10 mouse cellular contexts compared by ENCODE assay signal in the genomic region with DNA sequence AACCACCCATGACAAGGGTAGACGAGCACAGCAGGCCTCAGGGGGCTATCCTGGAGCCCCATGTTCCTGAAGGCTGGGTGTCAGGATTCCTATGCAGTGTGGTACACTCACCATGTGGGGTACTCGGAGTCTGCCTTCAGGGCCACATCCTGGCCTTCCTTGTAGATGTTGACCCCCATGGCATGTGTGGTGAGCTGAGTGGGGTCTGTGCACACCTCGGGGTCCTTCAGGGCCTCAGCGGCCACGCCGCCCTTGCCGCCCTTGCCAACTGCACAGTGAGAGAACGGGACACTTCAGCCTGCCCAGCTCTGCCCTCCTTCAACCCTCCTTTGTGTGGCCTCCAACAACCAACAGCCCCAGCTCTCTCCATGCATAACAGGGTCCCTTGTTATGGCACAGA. TPM values are rescaled to one million over a fixed set of nuclear protein-coding genes. Genes with fewer than 3 reads are reported as not detected.
DNase-seq lines count a peak whose midpoint lies in the region; ATAC-seq and TF ChIP-seq lines count a peak whose summit lies in the region.
"Had no signal": no experiment of that assay in that cellular context is flagged by ENCODE, and none has a peak within 500 bp of the region (broad histone marks: within the 10 kb centered on the region; RNA-seq: fewer than 3 reads in every experiment).

No protein-coding gene starts in this region.

- DNase-seq in heart, postnatal 0 days (ENCODE audit: low spot score): no peak
- DNase-seq in heart, adult 2 months: no peak
- DNase-seq in midbrain, postnatal 0 days (ENCODE audit: low spot score): no peak
- DNase-seq in gastrocnemius, adult 18-20 months (ENCODE audit: low spot score): no peak
- DNase-seq in ovary, adult 18-20 months (ENCODE audit: low spot score): no peak
- DNase-seq: kidney, postnatal 10 days had no signal

- TF ChIP-seq CTCF in heart, postnatal 0 days (IDR thresholded peaks at IDR 0.05; ENCODE audit: low read depth): no peak
- no peak for TF ChIP-seq CTCF in heart, adult 2 months (IDR thresholded peaks at IDR 0.05)
- no peak for TF ChIP-seq CTCF in midbrain, postnatal 0 days (IDR thresholded peaks at IDR 0.05)

- 93% methylated on average over 8 of the region's 8 CpGs for WGBS in heart, postnatal 0 days
- WGBS in heart, adult 2 months: 95% methylated on average over 8 of the region's 8 CpGs
- WGBS in embryonic facial prominence, embryonic 12.5 days: 94% methylated on average over 8 of the region's 8 CpGs
- WGBS in intestine, embryonic 15.5 days: 94% methylated on average over 8 of the region's 8 CpGs
- WGBS in midbrain, postnatal 0 days: 97% methylated on average over 8 of the region's 8 CpGs

- no peak for TF ChIP-seq EP300 in heart, postnatal 0 days (IDR thresholded peaks at IDR 0.05; ENCODE audit: low read depth)
- no peak for TF ChIP-seq EP300 in heart, adult 2 months (IDR thresholded peaks at IDR 0.05; ENCODE audit: insufficient read depth, low read depth, low read length)

- H3K79me2 ChIP-seq in heart, adult 2 months (replicated peaks; ENCODE audit: control insufficient read depth, insufficient read depth, low read length): no peaks in the 10 kb centered on the region

- no peak for ATAC-seq in heart, postnatal 0 days (ENCODE audit: insufficient read depth, low read depth)
- no peak for ATAC-seq in embryonic facial prominence, embryonic 12.5 days (ENCODE audit: insufficient number of reproducible peaks, insufficient read depth, low FRiP score, low TSS enrichment)
- no peak for ATAC-seq in intestine, embryonic 15.5 days
- no peak for ATAC-seq in midbrain, postnatal 0 days (ENCODE audit: low FRiP score)
- ATAC-seq in frontal cortex, adult (ENCODE audit: low TSS enrichment): no peak
- ATAC-seq: Patski had no signal

- no peak overlapping the region for H3K27ac ChIP-seq in heart, postnatal 0 days (ENCODE audit: low read depth)
- no peak overlapping the region for H3K27ac ChIP-seq in heart, adult 2 months
- H3K27ac ChIP-seq in embryonic facial prominence, embryonic 12.5 days: no peak overlapping the region
- H3K27ac ChIP-seq in intestine, embryonic 15.5 days: no peak overlapping the region
- no peak overlapping the region for H3K27ac ChIP-seq in midbrain, postnatal 0 days (ENCODE audit: low read depth, low read length)

- H3K4me2 ChIP-seq in heart, postnatal 0 days (ENCODE audit: low read depth, low read length): peak overlapping the region; percentile 71; the same call in 1 of the 2 replicates
- peak overlapping the region; percentile 53 for H3K4me2 ChIP-seq in embryonic facial prominence, embryonic 12.5 days (replicated peaks)
- H3K4me2 ChIP-seq in intestine, embryonic 15.5 days (replicated peaks): peak overlapping the region; percentile 54
- peak overlapping the region; percentile 53; the same call in 1 of the 2 replicates for H3K4me2 ChIP-seq in midbrain, postnatal 0 days (ENCODE audit: low read depth, low read length, poor library complexity, severe bottlenecking)

- H3K4me1 ChIP-seq in heart, postnatal 0 days (ENCODE audit: control insufficient read depth, insufficient read depth): peaks cover 7% of the 10 kb centered on the region; the same call in 1 of the 2 replicates
- peaks cover 2% of the 10 kb centered on the region; the same call in 1 of the 2 replicates for H3K4me1 ChIP-seq in heart, adult 2 months (ENCODE audit: control insufficient read depth, insufficient read depth, low read length)
- H3K4me1 ChIP-seq in embryonic facial prominence, embryonic 12.5 days: peaks cover 14% of the 10 kb centered on the region
- H3K4me1 ChIP-seq in intestine, embryonic 15.5 days (replicated peaks): peaks cover 13% of the 10 kb centered on the region
- peaks cover 13% of the 10 kb centered on the region for H3K4me1 ChIP-seq in midbrain, postnatal 0 days (ENCODE audit: insufficient read depth, low read length)

- TF ChIP-seq POLR2A in heart, adult 2 months (IDR thresholded peaks at IDR 0.05; ENCODE audit: insufficient read depth, low read depth, low read length): no peak

- H3K27me3 ChIP-seq in heart, postnatal 0 days (ENCODE audit: control insufficient read depth, insufficient read depth, low read length): no peaks in the 10 kb centered on the region
- no peaks in the 10 kb centered on the region for H3K27me3 ChIP-seq in heart, adult 2 months (ENCODE audit: control insufficient read depth, insufficient read depth, low read length)
- H3K27me3 ChIP-seq in embryonic facial prominence, embryonic 12.5 days: peaks cover 3% of the 10 kb centered on the region; the same call in 1 of the 2 replicates
- H3K27me3 ChIP-seq in intestine, embryonic 15.5 days (replicated peaks): 0 out of 2 replicates have a peak, but pooled peaks cover 2% of the 10 kb centered on the region
- no peaks in the 10 kb centered on the region for H3K27me3 ChIP-seq in midbrain, postnatal 0 days (ENCODE audit: insufficient read depth, low read length)
- H3K27me3 ChIP-seq: Patski had no signal

- intact Hi-C loops in heart, adult 2 months (cut with DNase I): no loop called here

- no peak overlapping the region for H3K9ac ChIP-seq in heart, postnatal 0 days (replicated peaks; ENCODE audit: low read depth, low read length)
- H3K9ac ChIP-seq in heart, adult 2 months (ENCODE audit: low read depth, low read length): no peak overlapping the region
- H3K9ac ChIP-seq in embryonic facial prominence, embryonic 12.5 days: peak overlapping the region; percentile 15
- H3K9ac ChIP-seq in intestine, embryonic 15.5 days: peak overlapping the region; percentile 18; the same call in 1 of the 2 replicates
- no peak overlapping the region; the same call in 1 of the 2 replicates for H3K9ac ChIP-seq in midbrain, postnatal 0 days (replicated peaks; ENCODE audit: low read length, poor library complexity, severe bottlenecking)

- no peak overlapping the region; the same call in 1 of the 2 replicates for H3K4me3 ChIP-seq in heart, postnatal 0 days (ENCODE audit: low read depth, low read length)
- H3K4me3 ChIP-seq in heart, adult 2 months: no peak overlapping the region
- peak overlapping the region; percentile 61; the same call in 1 of the 2 replicates for H3K4me3 ChIP-seq in embryonic facial prominence, embryonic 12.5 days
- peak overlapping the region; percentile 72 for H3K4me3 ChIP-seq in intestine, embryonic 15.5 days (replicated peaks)
- H3K4me3 ChIP-seq in midbrain, postnatal 0 days (ENCODE audit: low read depth, low read length): no peak overlapping the region

- H3K36me3 ChIP-seq in heart, postnatal 0 days (replicated peaks; ENCODE audit: control insufficient read depth, insufficient read depth, low read length): peaks cover 18% of the 10 kb centered on the region
- H3K36me3 ChIP-seq in heart, adult 2 months (ENCODE audit: control insufficient read depth, insufficient read depth, low read length): no peaks in the 10 kb centered on the region
- peaks cover 37% of the 10 kb centered on the region for H3K36me3 ChIP-seq in embryonic facial prominence, embryonic 12.5 days
- peaks cover 21% of the 10 kb centered on the region for H3K36me3 ChIP-seq in intestine, embryonic 15.5 days
- peaks cover 26% of the 10 kb centered on the region for H3K36me3 ChIP-seq in midbrain, postnatal 0 days (ENCODE audit: insufficient read depth, low read length)

- H3K9me3 ChIP-seq in heart, postnatal 0 days (replicated peaks; ENCODE audit: control insufficient read depth, low read length): peaks cover 3% of the 10 kb centered on the region; the same call in 1 of the 2 replicates
- no peaks in the 10 kb centered on the region for H3K9me3 ChIP-seq in embryonic facial prominence, embryonic 12.5 days
- H3K9me3 ChIP-seq in intestine, embryonic 15.5 days: no peaks in the 10 kb centered on the region
- no peaks in the 10 kb centered on the region for H3K9me3 ChIP-seq in midbrain, postnatal 0 days (ENCODE audit: low read length)

RNA-seq across cellular contexts. Expression of a gene that starts 1.2 kb away (rescaled TPM):
- total RNA-seq in heart, postnatal 0 days (2014; rRNA removed; ENCODE audit: low replicate concordance): 272 and 288 TPM in 2 replicates
- 264 and 272 TPM in 2 replicates for polyA plus RNA-seq in heart, postnatal 0 days (2015; fragmentation: Nextera tagmentation; extraction: Ambion mirVana)
- 100 to 1,000 TPM in 1 of 2 experiments, 10 to 100 TPM in 1; 85.7 to 101 TPM for total RNA-seq in heart, adult 2 months (2021)
- polyA plus RNA-seq in heart, adult 2 months (2012; rRNA removed): 66.7 and 93.2 TPM in 2 replicates
- polyA plus RNA-seq in embryonic facial prominence, embryonic 12.5 days (2016; fragmentation: Nextera tagmentation; extraction: Ambion mirVana): 194 and 205 TPM in 2 replicates
- polyA plus RNA-seq in intestine, embryonic 15.5 days (2015; fragmentation: Nextera tagmentation; extraction: Ambion mirVana): 242 and 245 TPM in 2 replicates
- total RNA-seq in midbrain, postnatal 0 days (2014; rRNA removed): 145 and 164 TPM in 2 replicates
- 162 and 179 TPM in 2 replicates for polyA plus RNA-seq in midbrain, postnatal 0 days (2015; fragmentation: Nextera tagmentation; extraction: Ambion mirVana)
- total RNA-seq in gastrocnemius, adult 18-20 months (2021): 100 to 1,000 TPM; 106 to 116 TPM

RNA-seq across cellular contexts. Expression of a gene that starts 1.2 kb away (rescaled TPM):
- total RNA-seq in heart, postnatal 0 days (2014; rRNA removed; ENCODE audit: low replicate concordance): 84.8 and 114 TPM in 2 replicates
- polyA plus RNA-seq in heart, postnatal 0 days (2015; fragmentation: Nextera tagmentation; extraction: Ambion mirVana): 45.2 and 46.1 TPM in 2 replicates
- total RNA-seq in heart, adult 2 months (2021): 100 to 1,000 TPM; 111 to 123 TPM
- 151 TPM in 2 replicates for polyA plus RNA-seq in heart, adult 2 months (2012; rRNA removed)
- 53.9 and 55.4 TPM in 2 replicates for polyA plus RNA-seq in embryonic facial prominence, embryonic 12.5 days (2016; fragmentation: Nextera tagmentation; extraction: Ambion mirVana)
- polyA plus RNA-seq in intestine, embryonic 15.5 days (2015; fragmentation: Nextera tagmentation; extraction: Ambion mirVana): 55.1 and 69.2 TPM in 2 replicates
- total RNA-seq in midbrain, postnatal 0 days (2014; rRNA removed): 45.0 and 64.8 TPM in 2 replicates
- polyA plus RNA-seq in midbrain, postnatal 0 days (2015; fragmentation: Nextera tagmentation; extraction: Ambion mirVana): 25.0 and 25.2 TPM in 2 replicates
- total RNA-seq in gastrocnemius, adult 18-20 months (2021): 100 to 1,000 TPM; 102 to 105 TPM

RNA-seq across cellular contexts. Expression of a gene that starts 12.8 kb away (rescaled TPM):
- total RNA-seq in heart, postnatal 0 days (2014; rRNA removed; ENCODE audit: low replicate concordance): 0.31 and 0.66 TPM in 2 replicates
- 0.42 and 0.51 TPM in 2 replicates for polyA plus RNA-seq in heart, postnatal 0 days (2015; fragmentation: Nextera tagmentation; extraction: Ambion mirVana)
- total RNA-seq in heart, adult 2 months (2021): under 1 TPM; 0.48 to 0.86 TPM
- 0.97 and 1.5 TPM in 2 replicates for polyA plus RNA-seq in heart, adult 2 months (2012; rRNA removed)
- polyA plus RNA-seq in embryonic facial prominence, embryonic 12.5 days (2016; fragmentation: Nextera tagmentation; extraction: Ambion mirVana): 5.6 and 7.2 TPM in 2 replicates
- 2.2 and 2.4 TPM in 2 replicates for polyA plus RNA-seq in intestine, embryonic 15.5 days (2015; fragmentation: Nextera tagmentation; extraction: Ambion mirVana)
- total RNA-seq in midbrain, postnatal 0 days (2014; rRNA removed): 110 and 114 TPM in 2 replicates
- polyA plus RNA-seq in midbrain, postnatal 0 days (2015; fragmentation: Nextera tagmentation; extraction: Ambion mirVana): 96.9 and 108 TPM in 2 replicates
- not detected for total RNA-seq in gastrocnemius, adult 18-20 months (2021)

RNA-seq across cellular contexts. Expression of a gene that starts 25.8 kb away (rescaled TPM):
- 0.12 and 2.3 TPM in 2 replicates for total RNA-seq in heart, postnatal 0 days (2014; rRNA removed; ENCODE audit: low replicate concordance)
- polyA plus RNA-seq in heart, postnatal 0 days (2015; fragmentation: Nextera tagmentation; extraction: Ambion mirVana): 0.51 and 0.62 TPM in 2 replicates
- total RNA-seq in heart, adult 2 months (2021): not detected
- polyA plus RNA-seq in heart, adult 2 months (2012; rRNA removed): 0.12 and 0.78 TPM in 2 replicates
- polyA plus RNA-seq in embryonic facial prominence, embryonic 12.5 days (2016; fragmentation: Nextera tagmentation; extraction: Ambion mirVana): 4.5 and 6.4 TPM in 2 replicates
- 47.0 and 53.3 TPM in 2 replicates for polyA plus RNA-seq in intestine, embryonic 15.5 days (2015; fragmentation: Nextera tagmentation; extraction: Ambion mirVana)
- 6.5 and 9.2 TPM in 2 replicates for total RNA-seq in midbrain, postnatal 0 days (2014; rRNA removed)
- 5.1 and 6.3 TPM in 2 replicates for polyA plus RNA-seq in midbrain, postnatal 0 days (2015; fragmentation: Nextera tagmentation; extraction: Ambion mirVana)
- not detected for total RNA-seq in gastrocnemius, adult 18-20 months (2021)

RNA-seq across cellular contexts. Expression of a gene that starts 27.2 kb away (rescaled TPM):
- total RNA-seq in heart, postnatal 0 days (2014; rRNA removed; ENCODE audit: low replicate concordance): 38.5 and 44.3 TPM in 2 replicates
- polyA plus RNA-seq in heart, postnatal 0 days (2015; fragmentation: Nextera tagmentation; extraction: Ambion mirVana): 20.9 and 21.4 TPM in 2 replicates
- total RNA-seq in heart, adult 2 months (2021): 10 to 100 TPM; 27.0 to 28.0 TPM
- 37.5 and 44.2 TPM in 2 replicates for polyA plus RNA-seq in heart, adult 2 months (2012; rRNA removed)
- polyA plus RNA-seq in embryonic facial prominence, embryonic 12.5 days (2016; fragmentation: Nextera tagmentation; extraction: Ambion mirVana): 70.1 and 75.3 TPM in 2 replicates
- polyA plus RNA-seq in intestine, embryonic 15.5 days (2015; fragmentation: Nextera tagmentation; extraction: Ambion mirVana): 41.2 and 42.7 TPM in 2 replicates
- total RNA-seq in midbrain, postnatal 0 days (2014; rRNA removed): 248 and 256 TPM in 2 replicates
- polyA plus RNA-seq in midbrain, postnatal 0 days (2015; fragmentation: Nextera tagmentation; extraction: Ambion mirVana): 125 and 129 TPM in 2 replicates
- 10 to 100 TPM; 19.7 to 20.4 TPM for total RNA-seq in gastrocnemius, adult 18-20 months (2021)

Comparison
In these comparisons a context has a peak if more than half of its experiments do, and no peak if none do; other contexts are left out.
1. H3K4me3 ChIP-seq: peak in embryonic facial prominence, embryonic 12.5 days (single experiment) and intestine, embryonic 15.5 days (single experiment); none in heart, postnatal 0 days (single experiment), heart, adult 2 months (single experiment) and midbrain, postnatal 0 days (single experiment).
2. H3K9ac ChIP-seq: peak in embryonic facial prominence, embryonic 12.5 days (single experiment) and intestine, embryonic 15.5 days (single experiment); none in heart, postnatal 0 days (single experiment), heart, adult 2 months (single experiment) and midbrain, postnatal 0 days (single experiment).
3. RNA of a gene that starts 12.8 kb away (polyA plus RNA-seq): 96.9 to 108 TPM in midbrain, postnatal 0 days; 5.6 to 7.2 TPM in embryonic facial prominence, embryonic 12.5 days, 2.2 to 2.4 TPM in intestine, embryonic 15.5 days, 0.97 to 1.5 TPM in heart, adult 2 months and 0.42 to 0.51 TPM in heart, postnatal 0 days; every median in the first group is over 10 times any median in the second.
4. Peak in every context shown above with its lines, with median percentiles within 50 percentile points of each other: H3K4me2 ChIP-seq.